Mouse (Mus musculus) erythroblast, embryonic 14.5 days (primary cell): Measurements from ENCODE around the gene 1110017D15Rik.

Experiments used
- GATA1 ChIP-seq: IDR thresholded peaks from 2 replicates; pipeline ENCODE4 v1.6.1; 2012; ENCODE audit warnings: low read length, inconsistent platforms, mixed read lengths
- TAL1 ChIP-seq: IDR thresholded peaks from 3 replicates; pipeline ENCODE4 v1.6.1; 2012; ENCODE audit warnings: low read length, inconsistent platforms, mixed read lengths

GRCm38 (mm10) chr4:41497046-41497445 lies 20.1 kb downstream of the 1110017D15Rik start:
- TF ChIP-seq GATA1 (no peak), TAL1 (no peak)
